Mouse (Mus musculus) 416B (cell line): ENCODE measurements at regions not wholly inside any gene's neighbourhood (a gene's known extent, or its start where the extent isn't known, plus 50 kb on each side); places are given as distances from the start of the nearest gene placed in this dataset.

ENCODE experiments used
- DNase-seq: peaks from one replicate; pipeline ENCODE4 v3.0.0; 2011; ENCODE audit warnings: low read depth

DNA sequence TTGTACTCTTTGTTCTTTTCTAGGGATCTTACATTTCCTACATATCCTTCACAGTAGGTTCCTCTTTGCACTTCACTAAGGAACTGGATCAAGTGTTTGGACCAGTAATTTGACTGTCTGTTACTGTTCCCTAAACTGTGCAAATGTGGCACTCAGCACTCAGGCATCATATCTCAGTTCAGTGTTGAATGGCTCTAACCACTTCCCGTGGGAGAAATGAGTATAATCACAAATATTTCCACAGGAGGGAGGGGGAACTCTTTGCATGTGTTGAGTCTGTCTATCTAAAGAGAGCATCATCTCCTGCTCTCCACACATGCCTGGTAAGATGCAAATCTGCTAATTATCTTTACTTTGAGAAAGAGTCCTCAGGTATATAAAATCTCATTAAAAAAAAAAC lies 588.5 kb downstream of the Plod2 start:
- no peak for DNase-seq

GRCm38 (mm10) chr9:93131620-93132200 lies 589.7 kb downstream of the Plod2 start:
- DNase-seq, result no peak

GRCm38 (mm10) chr9:93136349-93136748 lies 594.3 kb downstream of the Plod2 start:
- no peak for DNase-seq

- DNase-seq, result no peak
Measured at GRCm38 (mm10) chr9:93170071-93170470, 628.0 kb downstream of the Plod2 start.

GRCm38 (mm10) chr9:93186638-93187037 lies 644.6 kb downstream of the Plod2 start:
- DNase-seq, result no peak

- DNase-seq, result no peak
Measured at GRCm38 (mm10) chr9:93232562-93232961, 690.5 kb downstream of the Plod2 start.

GRCm38 (mm10) chr9:93252146-93252545 lies 710.1 kb downstream of the Plod2 start:
- DNase-seq, result no peak

DNA sequence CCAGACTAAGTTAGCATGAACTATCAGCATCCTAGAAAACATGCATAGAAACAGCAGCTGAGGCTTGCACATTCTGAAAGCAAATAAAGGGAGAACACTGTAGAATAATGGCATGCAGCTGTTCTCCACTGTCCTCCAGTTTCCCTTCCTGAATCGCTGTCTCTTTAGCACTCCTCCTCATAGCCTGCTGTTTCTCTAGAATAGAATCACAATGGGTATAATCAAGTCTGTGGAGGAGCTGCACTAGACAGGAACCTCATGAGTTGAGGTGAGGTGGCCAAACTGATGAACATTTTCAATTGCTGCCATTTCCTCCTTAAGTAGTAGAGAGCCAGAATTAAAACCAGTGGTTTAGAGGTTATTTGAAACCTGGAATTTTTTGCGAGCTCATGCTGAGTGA lies 755.3 kb downstream of the Plod2 start:
- DNase-seq, result no peak

GRCm38 (mm10) chr9:93306753-93307152 lies 764.7 kb downstream of the Plod2 start:
- no peak for DNase-seq

GRCm38 (mm10) chr9:93328997-93329682 lies 787.1 kb downstream of the Plod2 start:
- no peak for DNase-seq
